Mouse (Mus musculus) lung, postnatal 4 days (tissue): ENCODE measurements around the gene Pygo1.

ENCODE experiments used
- DNase-seq, 2 experiments: peaks; one replicate each; pipeline ENCODE4 v3.0.0; 2021

The Pygo1 gene

GRCm38 (mm10) chr9:72943424-72943823 lies 18.0 kb downstream of the Pygo1 start:
- no peak for DNase-seq

- DNase-seq: no peak
Measured at GRCm38 (mm10) chr9:72944286-72944685, 18.8 kb downstream of the Pygo1 start.

- no peak for DNase-seq
Measured at GRCm38 (mm10) chr9:72947010-72947409, 21.6 kb downstream of the Pygo1 start.

- DNase-seq: no peak
Measured at GRCm38 (mm10) chr9:72949572-72949971, 24.1 kb downstream of the Pygo1 start.

- DNase-seq: peak in 1 of 2 experiments; percentile 39
Measured at GRCm38 (mm10) chr9:72954746-72955145, 29.3 kb downstream of the Pygo1 start.

GRCm38 (mm10) chr9:72955546-72955945 lies 30.1 kb downstream of the Pygo1 start:
- DNase-seq: peak; percentile 39 to 70

GRCm38 (mm10) chr9:72958521-72959450 lies 33.3 kb downstream of the Pygo1 start, which contains the start of the genes Dyx1c1 and Gm44503:
Gene Dyx1c1, plus strand, starts transcription at chr9:72958785.
Gene Gm44503, plus strand, starts transcription at chr9:72958852.
- DNase-seq: peak; percentile 88 to 91

GRCm38 (mm10) chr9:72961346-72961745 lies 35.9 kb downstream of the Pygo1 start:
- no peak for DNase-seq

GRCm38 (mm10) chr9:72961959-72962358 lies 36.5 kb downstream of the Pygo1 start:
- DNase-seq: peak in 1 of 2 experiments; percentile 28

GRCm38 (mm10) chr9:72968349-72969061 lies 43.1 kb downstream of the Pygo1 start:
- DNase-seq: peak; percentile 60 to 71

GRCm38 (mm10) chr9:72969874-72970273 lies 44.4 kb downstream of the Pygo1 start:
- DNase-seq: peak; percentile 26 to 44

- no peak for DNase-seq
Measured at GRCm38 (mm10) chr9:72972435-72972834, 47.0 kb downstream of the Pygo1 start.

GRCm38 (mm10) chr9:72972984-72973383 lies 47.5 kb downstream of the Pygo1 start:
- DNase-seq: no peak

GRCm38 (mm10) chr9:72974734-72975133 lies 49.3 kb downstream of the Pygo1 start:
- DNase-seq: no peak

- no peak for DNase-seq
Measured at GRCm38 (mm10) chr9:72975242-72975641, 49.8 kb downstream of the Pygo1 start.

- no peak for DNase-seq
Measured at GRCm38 (mm10) chr9:72983066-72983465, 57.6 kb downstream of the Pygo1 start.

GRCm38 (mm10) chr9:72985250-72986220 lies 60.1 kb downstream of the Pygo1 start, which contains the start of the genes Ccpg1os and Ccpg1:
Gene Ccpg1os, minus strand, starts transcription at chr9:72985382.
Gene Ccpg1, plus strand, starts transcription at chr9:72985429.
- DNase-seq: peak; percentile 96 to 99

GRCm38 (mm10) chr9:72987703-72988102 lies 62.3 kb downstream of the Pygo1 start:
- DNase-seq: no peak

- DNase-seq: no peak
Measured at GRCm38 (mm10) chr9:72988706-72989105, 63.3 kb downstream of the Pygo1 start.

GRCm38 (mm10) chr9:72991420-72991819 lies 66.0 kb downstream of the Pygo1 start:
- DNase-seq: no peak

- no peak for DNase-seq
Measured at GRCm38 (mm10) chr9:72992576-72992975, 67.1 kb downstream of the Pygo1 start.

- no peak for DNase-seq
Measured at GRCm38 (mm10) chr9:72996167-72996566, 70.7 kb downstream of the Pygo1 start.
